Comparison of ENCODE assay signal across 10 mouse cellular contexts in genomic region chr1:68748976-68749375, GRCm38 (mm10).
DNase-seq lines count a peak whose midpoint lies in the region; ATAC-seq lines count a peak whose summit lies in the region.
"Had no signal": no experiment of that assay in that cellular context is flagged by ENCODE, and none has a peak within 500 bp of the region (broad histone marks: within the 10 kb centered on the region; RNA-seq: fewer than 3 reads in every experiment).

No protein-coding gene starts in this region.

- H3K9ac ChIP-seq in kidney, embryonic 15.5 days: no peak overlapping the region
- H3K9ac ChIP-seq in forebrain, embryonic 12.5 days: no peak overlapping the region

- no peak overlapping the region for H3K4me3 ChIP-seq in kidney, embryonic 15.5 days (replicated peaks)
- H3K4me3 ChIP-seq in forebrain, embryonic 12.5 days (replicated peaks): no peak overlapping the region

- ATAC-seq in kidney, embryonic 15.5 days (replicated peaks; ENCODE audit: low FRiP score): peak; percentile 81
- ATAC-seq in forebrain, embryonic 12.5 days (ENCODE audit: low FRiP score): peak; percentile 65

- 16% methylated on average over 1 of the region's 1 CpGs for WGBS in kidney, embryonic 15.5 days
- WGBS in forebrain, embryonic 12.5 days: 48% methylated on average over 1 of the region's 1 CpGs

- 0 out of 2 replicates have a peak, but pooled peaks cover 4% of the 10 kb centered on the region for H3K4me1 ChIP-seq in kidney, embryonic 15.5 days
- H3K4me1 ChIP-seq in forebrain, embryonic 12.5 days: peaks cover 4% of the 10 kb centered on the region; the same call in 1 of the 2 replicates

- H3K27ac ChIP-seq in kidney, embryonic 15.5 days: no peak overlapping the region
- H3K27ac ChIP-seq in forebrain, embryonic 12.5 days: no peak overlapping the region

- no peaks in the 10 kb centered on the region for H3K36me3 ChIP-seq in kidney, embryonic 15.5 days
- no peaks in the 10 kb centered on the region for H3K36me3 ChIP-seq in forebrain, embryonic 12.5 days (replicated peaks)

- no peak overlapping the region for H3K4me2 ChIP-seq in kidney, embryonic 15.5 days
- no peak overlapping the region for H3K4me2 ChIP-seq in forebrain, embryonic 12.5 days

- no peaks in the 10 kb centered on the region for H3K27me3 ChIP-seq in kidney, embryonic 15.5 days
- no peaks in the 10 kb centered on the region for H3K27me3 ChIP-seq in forebrain, embryonic 12.5 days

- DNase-seq in kidney, adult 9 months: no peak
- DNase-seq in brain, embryonic 18.5 days (ENCODE audit: low read depth, low spot score): peak; percentile 60
- DNase-seq in layer of hippocampus, postnatal 36 days: peak; percentile 8 to 22
- DNase-seq in thymus, postnatal 14 days: no peak
- DNase-seq in liver: no peak
- no peak for DNase-seq in yolk sac, embryonic 10.5 days (ENCODE audit: low spot score)
- DNase-seq: gastrocnemius, postnatal 14 days; spleen, adult 18-20 months had no signal

- no peaks in the 10 kb centered on the region for H3K9me3 ChIP-seq in kidney, embryonic 15.5 days (replicated peaks)
- no peaks in the 10 kb centered on the region for H3K9me3 ChIP-seq in forebrain, embryonic 12.5 days

Comparison
In these comparisons a context has a peak if more than half of its experiments do, and no peak if none do; other contexts are left out.
1. DNase-seq: peak in brain, embryonic 18.5 days (single experiment) and layer of hippocampus, postnatal 36 days (2 of 2); none in kidney, adult 9 months (single experiment), thymus, postnatal 14 days (single experiment), liver (single experiment) and yolk sac, embryonic 10.5 days (single experiment).